Mouse (Mus musculus) hindbrain, embryonic 12.5 days (tissue): Measurements from ENCODE around the gene Ssr2. TPM values are rescaled to one million over a fixed set of nuclear protein-coding genes. Genes with fewer than 3 reads are reported as not detected.

Source experiments
- ATAC-seq: fragments of 200-750 bp; cut with Nextera tagmentation; 2 replicates; pipeline ENCODE4 v1.8.0; 2017; ENCODE audit warnings: moderate TSS enrichment; ENCODE audit not compliant: low FRiP score
- H3K27ac ChIP-seq: fragments of 300-500 bp; sonication (generic); 2 replicates; pipeline ENCODE4 v1.5.1; 2016; ENCODE audit warnings: mild to moderate bottlenecking
- H3K27me3 ChIP-seq: fragments of 300-500 bp; sonication (generic); 2 replicates; pipeline ENCODE4 v1.6.1; 2016; ENCODE audit warnings: mild to moderate bottlenecking
- H3K36me3 ChIP-seq: fragments of 300-500 bp; sonication (generic); 2 replicates; pipeline ENCODE4 v1.6.1; 2016; ENCODE audit warnings: mild to moderate bottlenecking
- H3K4me1 ChIP-seq: fragments of 300-500 bp; sonication (generic); 2 replicates; pipeline ENCODE4 v1.6.1; 2016
- H3K4me2 ChIP-seq: fragments of 300-500 bp; sonication (generic); replicated peaks from 2 replicates; pipeline ENCODE4 v1.6.1; 2016; ENCODE audit warnings: mild to moderate bottlenecking
- H3K4me3 ChIP-seq: fragments of 300-500 bp; sonication (generic); 2 replicates; pipeline ENCODE4 v1.5.1; 2016; ENCODE audit warnings: mild to moderate bottlenecking
- H3K9ac ChIP-seq: fragments of 300-500 bp; sonication (generic); 2 replicates; pipeline ENCODE4 v1.6.1; 2016; ENCODE audit warnings: mild to moderate bottlenecking, moderate library complexity
- H3K9me3 ChIP-seq: fragments of 300-500 bp; sonication (generic); replicated peaks from 2 replicates; pipeline ENCODE4 v1.6.1; 2016; ENCODE audit warnings: mild to moderate bottlenecking
- WGBS: fragments of 180-500 bp; shearing (Covaris S2); methylation state at CpG from one replicate; pipeline ENCODE4 v1.1.7; 2016; 5-methylcytosine and 5-hydroxymethylcytosine counted together
- polyA plus RNA-seq: library from polyadenylated mRNA; unstranded; fragments of >200 nt; fragmentation: Nextera tagmentation; extraction: Ambion mirVana; gene quantifications from 2 replicates; pipeline ENCODE4 v1.2.1, GENCODE M21; 2016

Gene Ssr2
- polyA plus RNA-seq, 1 experiment from 2014 or later, result 155 TPM

DNA sequence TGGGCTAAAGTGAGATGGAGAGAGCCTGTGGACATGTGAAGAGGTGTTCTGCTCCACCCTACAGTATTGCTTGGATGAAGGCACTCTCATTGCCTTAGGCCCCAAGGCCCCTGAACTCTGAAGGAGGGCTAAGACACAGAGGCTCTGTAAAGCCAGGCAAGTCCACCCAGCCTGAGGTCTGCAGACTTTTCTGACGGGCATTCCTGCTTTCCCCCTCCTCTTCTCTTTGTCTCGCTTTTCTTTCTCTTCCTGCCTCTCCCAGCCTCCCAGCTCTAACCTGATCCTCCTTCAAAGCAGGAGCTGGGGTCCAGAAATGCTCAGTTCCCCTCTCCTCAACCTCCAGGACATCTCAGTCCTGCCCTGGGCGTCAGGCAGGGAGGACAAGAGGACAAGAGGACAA lies 40.7 kb upstream of the Ssr2 start:
- H3K4me3 ChIP-seq, result peak overlapping the region; percentile 94
- 4% methylated on average over 3 of the region's 3 CpGs for WGBS
- H3K9ac ChIP-seq, result peak overlapping the region; percentile 99
- no peaks in the 10 kb centered on the region for H3K9me3 ChIP-seq
- peak overlapping the region; percentile 95 for H3K4me2 ChIP-seq
- H3K27me3 ChIP-seq, result no peaks in the 10 kb centered on the region
- H3K27ac ChIP-seq, result peak overlapping the region; percentile 99
- H3K36me3 ChIP-seq, result peaks cover 39% of the 10 kb centered on the region
- no peak for ATAC-seq
- H3K4me1 ChIP-seq, result peaks cover 62% of the 10 kb centered on the region

- no peak for ATAC-seq
- H3K4me2 ChIP-seq, result peak overlapping the region; percentile 95
- H3K4me1 ChIP-seq, result peaks cover 62% of the 10 kb centered on the region
- peak overlapping the region; percentile 94 for H3K4me3 ChIP-seq
- H3K27me3 ChIP-seq, result no peaks in the 10 kb centered on the region
- peak overlapping the region; percentile 99 for H3K9ac ChIP-seq
- H3K36me3 ChIP-seq, result peaks cover 44% of the 10 kb centered on the region
- 37% methylated on average over 4 of the region's 4 CpGs for WGBS
- no peaks in the 10 kb centered on the region for H3K9me3 ChIP-seq
- peak overlapping the region; percentile 99 for H3K27ac ChIP-seq
Observed at GRCm38 (mm10) chr3:88535527-88535926, 40.1 kb upstream of the Ssr2 start.

- Histone ChIP-seq H3K4me1 (peaks cover 67% of the 10 kb centered on the region), H3K9me3 (no peaks in the 10 kb centered on the region), H3K27me3 (no peaks in the 10 kb centered on the region), H3K9ac (peak overlapping the region; percentile 99), H3K27ac (peak overlapping the region; percentile 66), H3K4me2 (peak overlapping the region; percentile 95), H3K4me3 (peak overlapping the region; percentile 94), H3K36me3 (peaks cover 48% of the 10 kb centered on the region)
- 6% methylated on average over 62 of the region's 64 CpGs for WGBS
- no peak for ATAC-seq
Observed at GRCm38 (mm10) chr3:88536103-88536930, 39.4 kb upstream of the Ssr2 start.

DNA sequence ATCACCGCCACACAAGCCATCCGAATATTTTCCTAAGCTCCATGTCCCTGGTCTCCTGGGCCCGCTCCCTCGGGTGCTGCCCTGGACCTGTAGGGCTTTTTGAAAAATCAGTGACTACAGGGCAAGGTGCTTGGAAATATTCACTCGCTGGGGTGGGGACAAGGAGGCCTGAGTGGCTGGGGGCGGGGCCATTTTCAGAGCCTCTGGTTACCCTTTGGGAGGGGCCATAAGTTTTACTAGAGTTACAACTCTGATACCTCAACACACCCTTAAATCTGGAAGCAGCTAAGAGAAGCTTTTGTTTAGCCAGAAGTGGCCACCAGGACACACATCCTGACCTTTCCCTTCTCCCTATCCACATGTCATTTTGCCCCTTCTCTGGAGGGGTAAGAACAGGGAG lies 38.5 kb upstream of the Ssr2 start:
- H3K9ac ChIP-seq, result peak overlapping the region; percentile 99

GRCm38 (mm10) chr3:88538271-88539145 lies 37.2 kb upstream of the Ssr2 start:
- peaks cover 48% of the 10 kb centered on the region for H3K36me3 ChIP-seq
- no peak for ATAC-seq
- peak overlapping the region; percentile 95 for H3K4me2 ChIP-seq
- H3K27ac ChIP-seq, result peak overlapping the region; percentile 68
- H3K4me1 ChIP-seq, result peaks cover 73% of the 10 kb centered on the region
- 21% methylated on average over 9 of the region's 9 CpGs for WGBS
- H3K4me3 ChIP-seq, result peak overlapping the region; percentile 94
- H3K9ac ChIP-seq, result peak overlapping the region; percentile 46
- no peaks in the 10 kb centered on the region for H3K27me3 ChIP-seq
- no peaks in the 10 kb centered on the region for H3K9me3 ChIP-seq

More for the DNA sequence above, 38.5 kb upstream of the Ssr2 start:
- Histone ChIP-seq H3K4me1 (peaks cover 69% of the 10 kb centered on the region), H3K36me3 (peaks cover 48% of the 10 kb centered on the region), H3K4me2 (peak overlapping the region; percentile 95), H3K9me3 (no peaks in the 10 kb centered on the region), H3K4me3 (peak overlapping the region; percentile 94), H3K27me3 (no peaks in the 10 kb centered on the region), H3K27ac (peak overlapping the region; percentile 66)
- no peak for ATAC-seq
- WGBS, result 63% methylated on average over 6 of the region's 6 CpGs

- WGBS, result 10% methylated on average over 3 of the region's 3 CpGs
- peak overlapping the region; percentile 30; the same call in 1 of the 2 replicates for H3K27ac ChIP-seq
- H3K9me3 ChIP-seq, result no peaks in the 10 kb centered on the region
- no peak; the same call in 1 of the 2 replicates for ATAC-seq
- H3K36me3 ChIP-seq, result peaks cover 48% of the 10 kb centered on the region
- H3K4me3 ChIP-seq, result no peak overlapping the region
- no peaks in the 10 kb centered on the region for H3K27me3 ChIP-seq
- no peak overlapping the region for H3K9ac ChIP-seq
- H3K4me2 ChIP-seq, result peak overlapping the region; percentile 22; the same call in 1 of the 2 replicates
- peaks cover 70% of the 10 kb centered on the region for H3K4me1 ChIP-seq
Observed at GRCm38 (mm10) chr3:88539397-88539796, 36.3 kb upstream of the Ssr2 start.

DNA sequence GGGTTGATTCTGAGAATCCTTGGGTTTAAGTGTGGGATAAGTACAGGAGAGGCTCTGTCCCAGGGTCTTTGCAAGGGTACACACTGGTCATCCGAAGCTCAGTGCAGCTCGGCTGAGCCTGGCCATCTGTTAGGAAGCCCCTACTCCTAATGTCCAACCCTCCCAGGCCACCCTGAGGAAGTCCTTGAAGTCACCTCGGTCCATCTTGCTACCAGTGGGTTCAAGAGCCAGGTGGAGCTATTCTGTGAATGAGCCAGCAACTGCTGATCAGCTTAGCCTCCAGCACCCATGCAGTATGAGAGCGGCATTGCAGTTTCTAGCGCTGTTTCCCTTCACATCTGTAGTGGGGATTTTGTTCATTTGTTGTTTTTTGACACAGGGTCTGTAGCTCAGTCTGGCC lies 35.6 kb upstream of the Ssr2 start:
- Histone ChIP-seq H3K4me1 (peaks cover 63% of the 10 kb centered on the region), H3K36me3 (peaks cover 48% of the 10 kb centered on the region), H3K27me3 (no peaks in the 10 kb centered on the region), H3K4me3 (no peak overlapping the region), H3K9me3 (no peaks in the 10 kb centered on the region), H3K27ac (peak overlapping the region; percentile 52), H3K9ac (peak overlapping the region; percentile 51), H3K4me2 (no peak overlapping the region; the same call in 1 of the 2 replicates)
- 59% methylated on average over 5 of the region's 5 CpGs for WGBS
- ATAC-seq, result no peak

DNA sequence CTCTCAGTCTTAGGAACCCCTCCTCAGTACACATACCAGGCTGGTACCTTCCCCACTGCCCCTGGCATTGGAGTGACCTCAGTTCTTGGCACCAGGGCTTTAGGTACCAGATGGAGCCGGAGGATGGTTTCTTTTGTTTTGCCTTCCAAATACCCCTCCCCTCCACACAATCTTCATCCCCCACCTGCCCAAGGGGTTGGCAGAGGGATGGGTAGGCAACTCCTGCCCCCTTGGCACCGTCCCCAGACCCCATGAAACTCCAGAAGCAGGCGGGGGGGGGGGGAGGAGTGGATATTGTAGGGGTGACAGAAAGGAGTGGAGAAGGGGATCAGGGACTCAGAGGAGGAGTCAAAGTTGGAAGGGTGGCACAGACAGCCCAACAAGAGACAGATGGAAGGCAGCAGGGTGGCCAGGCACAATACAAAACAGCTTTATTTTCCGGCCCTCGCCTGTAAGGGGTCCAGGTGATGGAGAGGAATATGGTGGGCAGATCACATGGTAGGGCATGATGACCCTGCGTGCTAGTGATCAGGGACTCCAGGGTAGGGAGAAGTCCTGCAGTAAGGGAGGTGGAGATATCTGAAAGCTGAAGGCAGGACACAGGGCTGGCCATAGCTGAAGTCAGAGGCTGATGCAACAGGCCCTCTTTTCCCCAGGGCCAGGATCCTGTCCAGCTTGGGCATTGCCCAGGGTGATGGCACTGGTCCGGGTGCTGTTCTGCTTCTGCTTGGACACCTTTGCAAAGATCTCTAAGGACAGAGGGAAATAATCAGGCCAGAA lies 33.9 kb upstream of the Ssr2 start:
- ATAC-seq, result peak; percentile 21
- Histone ChIP-seq H3K27me3 (no peaks in the 10 kb centered on the region), H3K36me3 (peaks cover 33% of the 10 kb centered on the region), H3K4me2 (no peak overlapping the region), H3K4me3 (no peak overlapping the region), H3K4me1 (peaks cover 45% of the 10 kb centered on the region), H3K9ac (no peak overlapping the region), H3K27ac (peak overlapping the region; percentile 45; the same call in 1 of the 2 replicates), H3K9me3 (no peaks in the 10 kb centered on the region)
- 71% methylated on average over 6 of the region's 7 CpGs for WGBS

GRCm38 (mm10) chr3:88542486-88542885 lies 33.2 kb upstream of the Ssr2 start:
- Histone ChIP-seq H3K4me1 (peaks cover 39% of the 10 kb centered on the region), H3K9me3 (no peaks in the 10 kb centered on the region), H3K27me3 (no peaks in the 10 kb centered on the region), H3K4me3 (no peak overlapping the region), H3K36me3 (peaks cover 27% of the 10 kb centered on the region), H3K4me2 (no peak overlapping the region), H3K27ac (no peak overlapping the region), H3K9ac (no peak overlapping the region)
- WGBS, result 78% methylated on average over 4 of the region's 4 CpGs
- ATAC-seq, result no peak

GRCm38 (mm10) chr3:88543174-88543573 lies 32.5 kb upstream of the Ssr2 start:
- Histone ChIP-seq H3K9me3 (no peaks in the 10 kb centered on the region), H3K4me3 (no peak overlapping the region), H3K27ac (no peak overlapping the region), H3K4me1 (peaks cover 32% of the 10 kb centered on the region), H3K27me3 (no peaks in the 10 kb centered on the region), H3K36me3 (peaks cover 20% of the 10 kb centered on the region), H3K4me2 (no peak overlapping the region), H3K9ac (no peak overlapping the region)
- ATAC-seq, result no peak
- WGBS, result 83% methylated on average over 8 of the region's 8 CpGs

GRCm38 (mm10) chr3:88543651-88544410 lies 31.8 kb upstream of the Ssr2 start:
- peaks cover 25% of the 10 kb centered on the region for H3K4me1 ChIP-seq
- ATAC-seq, result no peak
- no peak overlapping the region for H3K27ac ChIP-seq
- H3K36me3 ChIP-seq, result peaks cover 13% of the 10 kb centered on the region
- H3K9ac ChIP-seq, result no peak overlapping the region
- H3K27me3 ChIP-seq, result no peaks in the 10 kb centered on the region
- H3K4me3 ChIP-seq, result no peak overlapping the region
- 79% methylated on average over 5 of the region's 5 CpGs for WGBS
- H3K9me3 ChIP-seq, result no peaks in the 10 kb centered on the region
- no peak overlapping the region for H3K4me2 ChIP-seq
